Mouse (Mus musculus) spleen, adult 2 months (tissue): Measurements from ENCODE around the gene Patz1. TPM values are rescaled to one million over a fixed set of nuclear protein-coding genes. Genes with fewer than 3 reads are reported as not detected.

Source experiments
- DNase-seq, 2 experiments: peaks; one replicate each; pipeline versions ENCODE4 v3.0.0 to v3.0.0-alpha.2; 2012 to 2021; ENCODE audit warnings: low spot score in 2 of 2, low read depth in 1 of 2
- H3K27ac ChIP-seq: fragments of 200-500 bp; 2 replicates; pipeline ENCODE4 v1.5.1; 2012; ENCODE audit warnings: low read length, inconsistent platforms; ENCODE audit not compliant: insufficient read depth
- H3K27me3 ChIP-seq: fragments of 200-500 bp; 2 replicates; pipeline ENCODE4 v1.6.1; 2012; ENCODE audit warnings: mild to moderate bottlenecking, moderate library complexity, low read length, inconsistent platforms; ENCODE audit not compliant: control insufficient read depth, insufficient read depth
- H3K36me3 ChIP-seq: fragments of 200-500 bp; 2 replicates; pipeline ENCODE4 v1.6.1; 2012; ENCODE audit warnings: mild to moderate bottlenecking, low read length, inconsistent platforms; ENCODE audit not compliant: control insufficient read depth, insufficient read depth
- H3K4me1 ChIP-seq: fragments of 200-500 bp; 2 replicates; pipeline ENCODE4 v1.6.1; 2011; ENCODE audit warnings: inconsistent platforms; ENCODE audit not compliant: control insufficient read depth, insufficient read depth, insufficient read length
- H3K4me3 ChIP-seq: fragments of 200-500 bp; 2 replicates; pipeline ENCODE4 v1.5.1; 2011; ENCODE audit warnings: mild to moderate bottlenecking, inconsistent platforms; ENCODE audit not compliant: insufficient read depth, insufficient read length; ENCODE audit errors: extremely low read depth
- CTCF ChIP-seq: fragments of 200-500 bp; IDR thresholded peaks from 2 replicates; pipeline ENCODE4 v1.5.1; 2011; ENCODE audit warnings: mild to moderate bottlenecking, inconsistent platforms; ENCODE audit not compliant: insufficient read depth, insufficient read length, insufficient replicate concordance; ENCODE audit errors: extremely low read depth
- POLR2A ChIP-seq: fragments of 200-500 bp; IDR thresholded peaks from 2 replicates; pipeline ENCODE4 v1.6.1; 2011; ENCODE audit warnings: low read depth, low read length, inconsistent platforms
- WGBS: fragments of 180-500 bp; shearing (Covaris S2); methylation state at CpG from one replicate; pipeline ENCODE4 v1.1.7; 2018; 5-methylcytosine and 5-hydroxymethylcytosine counted together
- polyA plus RNA-seq: library from polyadenylated mRNA; depleted of rRNA; stranded (reverse); fragments of >200 nt; gene quantifications from 2 replicates; pipeline ENCODE4 v1.2.3, GENCODE M21; 2012

Patz1 gene
- polyA plus RNA-seq, 1 experiment, result 44.9 TPM

GRCm38 (mm10) chr11:3337961-3338360 is 49.3 kb downstream of the Patz1 start:
- Histone ChIP-seq H3K4me1 (peaks cover 19% of the 10 kb centered on the region; the same call in 1 of the 2 replicates), H3K36me3 (peaks cover 27% of the 10 kb centered on the region), H3K27me3 (no peaks in the 10 kb centered on the region), H3K27ac (peak overlapping the region; percentile 50), H3K4me3 (no peak overlapping the region)
- no peak for TF ChIP-seq POLR2A
- no peak for TF ChIP-seq CTCF
- WGBS, result 70% methylated on average over 5 of the region's 5 CpGs
- no peak for DNase-seq

- H3K27ac ChIP-seq, result no peak overlapping the region
These were observed 52.8 kb downstream of the Patz1 start for GRCm38 (mm10) chr11:3341476-3341875.

GRCm38 (mm10) chr11:3344916-3345315 is 56.2 kb downstream of the Patz1 start:
- TF ChIP-seq POLR2A (no peak), CTCF (no peak)
- DNase-seq, result no peak
- H3K4me1 ChIP-seq, result peaks cover 5% of the 10 kb centered on the region; the same call in 1 of the 2 replicates
- peaks cover 30% of the 10 kb centered on the region for H3K36me3 ChIP-seq
- H3K4me3 ChIP-seq, result no peak overlapping the region
- no peaks in the 10 kb centered on the region for H3K27me3 ChIP-seq
- peak overlapping the region; percentile 77 for H3K27ac ChIP-seq
- 72% methylated on average over 3 of the region's 3 CpGs for WGBS

More at GRCm38 (mm10) chr11:3341476-3341875, 52.8 kb downstream of the Patz1 start:
- 86% methylated on average over 5 of the region's 5 CpGs for WGBS
- Histone ChIP-seq H3K36me3 (peaks cover 28% of the 10 kb centered on the region), H3K4me1 (no peaks in the 10 kb centered on the region; the same call in 1 of the 2 replicates), H3K4me3 (no peak overlapping the region), H3K27me3 (no peaks in the 10 kb centered on the region)
- no peak for DNase-seq
- TF ChIP-seq POLR2A (no peak), CTCF (no peak)

- Histone ChIP-seq H3K36me3 (peaks cover 28% of the 10 kb centered on the region), H3K27ac (no peak overlapping the region), H3K4me3 (no peak overlapping the region), H3K4me1 (peaks cover 5% of the 10 kb centered on the region; the same call in 1 of the 2 replicates), H3K27me3 (no peaks in the 10 kb centered on the region)
- no peak for DNase-seq
- 92% methylated on average over 7 of the region's 7 CpGs for WGBS
- no peak for TF ChIP-seq CTCF
- TF ChIP-seq POLR2A, result no peak
These were observed 57.7 kb downstream of the Patz1 start for GRCm38 (mm10) chr11:3346351-3346750.

- Histone ChIP-seq H3K27me3 (no peaks in the 10 kb centered on the region), H3K36me3 (peaks cover 23% of the 10 kb centered on the region), H3K27ac (no peak overlapping the region; the same call in 1 of the 2 replicates), H3K4me3 (no peak overlapping the region), H3K4me1 (peaks cover 5% of the 10 kb centered on the region; the same call in 1 of the 2 replicates)
- WGBS, result 68% methylated on average over 12 of the region's 12 CpGs
- peak; percentile 67 to 83 for DNase-seq
- TF ChIP-seq POLR2A (no peak), CTCF (peak; percentile 75; the same call in 1 of the 2 replicates)
These were observed 58.6 kb downstream of the Patz1 start for GRCm38 (mm10) chr11:3347091-3347834.

GRCm38 (mm10) chr11:3347835-3348195 is 59.1 kb downstream of the Patz1 start:
- no peak overlapping the region; the same call in 1 of the 2 replicates for H3K27ac ChIP-seq

GRCm38 (mm10) chr11:3348576-3349342 is 60.1 kb downstream of the Patz1 start:
- no peak overlapping the region for H3K4me3 ChIP-seq
- H3K4me1 ChIP-seq, result peaks cover 5% of the 10 kb centered on the region; the same call in 1 of the 2 replicates
- peak overlapping the region; percentile 14; the same call in 1 of the 2 replicates for H3K27ac ChIP-seq
- TF ChIP-seq POLR2A (no peak), CTCF (no peak)
- peaks cover 17% of the 10 kb centered on the region for H3K36me3 ChIP-seq
- WGBS, result 70% methylated on average over 6 of the region's 6 CpGs
- no peaks in the 10 kb centered on the region for H3K27me3 ChIP-seq
- no peak for DNase-seq

More at GRCm38 (mm10) chr11:3347835-3348195, 59.1 kb downstream of the Patz1 start:
- TF ChIP-seq CTCF, result no peak
- no peak for TF ChIP-seq POLR2A
- Histone ChIP-seq H3K27me3 (no peaks in the 10 kb centered on the region), H3K36me3 (peaks cover 18% of the 10 kb centered on the region), H3K4me1 (peaks cover 5% of the 10 kb centered on the region; the same call in 1 of the 2 replicates), H3K4me3 (no peak overlapping the region)
- no peak for DNase-seq
